Mouse (Mus musculus) bone marrow, adult 2 months (tissue): ENCODE data around the gene C130050O18Rik. TPM values are rescaled to one million over a fixed set of nuclear protein-coding genes. Genes with fewer than 3 reads are reported as not detected.

Experiments
- H3K27ac ChIP-seq: fragments of 200-500 bp; 2 replicates; pipeline ENCODE4 v1.5.1; 2012; ENCODE audit warnings: low read depth, mild to moderate bottlenecking, control low read depth, inconsistent platforms, low read length; ENCODE audit not compliant: control insufficient read depth, poor library complexity, insufficient read depth
- H3K4me1 ChIP-seq: fragments of 200-500 bp; 2 replicates; pipeline ENCODE4 v1.6.1; 2011; ENCODE audit warnings: low read length; ENCODE audit not compliant: control insufficient read depth, insufficient read depth
- H3K4me3 ChIP-seq: fragments of 200-500 bp; replicated peaks from 2 replicates; pipeline ENCODE3; 2011; ENCODE audit warnings: mild to moderate bottlenecking, low read depth, low read length, control low read depth; ENCODE audit not compliant: control insufficient read depth
- CTCF ChIP-seq: fragments of 200-500 bp; IDR thresholded peaks from 2 replicates; pipeline ENCODE4 v1.5.1; 2011; ENCODE audit warnings: low read length, control low read depth; ENCODE audit not compliant: control insufficient read depth, insufficient read depth
- POLR2A ChIP-seq: fragments of 200-500 bp; IDR thresholded peaks from 2 replicates; pipeline ENCODE4 v1.6.1; 2011; ENCODE audit warnings: low read depth, mild to moderate bottlenecking, control low read depth, low read length, borderline replicate concordance; ENCODE audit not compliant: control insufficient read depth
- WGBS: fragments of 180-500 bp; shearing (Covaris S2); methylation state at CpG from one replicate; pipeline ENCODE4 v1.1.7; 2018; 5-methylcytosine and 5-hydroxymethylcytosine counted together
- polyA plus RNA-seq: library from polyadenylated mRNA; stranded (reverse); fragments of >200 nt; gene quantifications from 2 replicates; pipeline ENCODE4 v1.2.4, GENCODE M21; 2011; ENCODE audit warnings: low replicate concordance; ENCODE audit not compliant: missing spikeins, insufficient read depth, insufficient read length

C130050O18Rik gene
- polyA plus RNA-seq, 1 experiment = 4.0 TPM

DNA sequence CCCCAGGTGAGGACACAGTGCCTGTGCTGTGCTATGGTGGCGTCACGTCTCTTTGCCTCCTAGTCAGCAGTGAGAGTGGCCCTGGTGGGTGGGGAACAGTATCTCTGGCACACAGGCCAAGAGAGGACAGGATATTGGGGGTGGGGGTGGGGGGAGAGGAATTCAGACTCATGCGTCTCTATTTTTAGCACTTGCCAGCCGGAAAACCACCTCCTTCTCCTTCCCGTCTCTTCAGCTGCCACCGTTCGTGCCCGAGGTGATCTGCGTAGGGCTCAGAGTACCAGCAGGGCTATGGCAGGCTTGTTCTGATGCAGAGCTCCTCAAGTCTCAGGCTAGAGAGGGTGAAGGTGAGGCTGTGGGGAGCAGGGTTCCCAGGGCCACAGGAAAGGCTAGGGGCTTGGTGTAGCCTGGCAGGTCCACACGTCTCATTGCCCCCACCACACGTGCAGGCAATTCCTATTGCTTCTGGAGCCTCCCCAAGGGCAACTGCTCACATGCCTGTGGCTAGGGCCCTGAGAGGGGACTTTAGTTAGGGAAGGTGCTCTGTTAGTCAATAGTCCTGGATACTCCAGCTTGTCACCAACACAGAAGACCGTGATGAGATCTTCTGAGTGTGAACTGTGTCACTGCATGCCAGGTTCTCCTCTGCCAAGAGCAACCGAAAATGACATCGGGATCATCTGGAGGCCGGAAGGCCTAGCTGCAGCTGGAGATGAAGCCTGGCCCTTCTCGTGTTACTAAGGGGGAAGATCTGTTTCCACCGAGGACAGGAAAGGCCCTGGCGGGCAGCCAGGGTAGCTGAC, 27.4 kb upstream of the C130050O18Rik start, which contains the start of gene Gpr146:
Gene Gpr146, plus strand, starts transcription at position 230 of the 803 bp plus-strand sequence.
- Histone ChIP-seq H3K27ac (peak within 1 kb of the TSS; percentile 77), H3K4me1 (peaks cover 18% of the 10 kb centered on the region), H3K4me3 (peak within 1 kb of the TSS; percentile 4)
- TF ChIP-seq CTCF (no peak), POLR2A (0 out of 2 replicates have a peak, but pooled peaks have one; percentile 39)
- WGBS = 9% methylated on average over 18 of the region's 18 CpGs

DNA sequence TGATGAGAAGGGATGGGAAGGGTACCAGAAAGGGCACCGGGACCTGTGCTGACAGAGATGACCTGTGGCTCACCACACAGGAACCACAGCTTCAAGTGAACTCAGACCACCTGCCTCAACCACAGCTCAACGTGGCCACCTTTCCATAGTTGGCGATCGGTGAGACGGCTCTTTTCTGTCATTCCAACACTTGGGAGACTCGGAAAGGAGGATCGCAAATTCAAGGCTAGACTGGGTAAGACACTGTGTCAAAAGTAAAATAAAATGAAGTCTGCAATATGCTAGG, 26.9 kb upstream of the C130050O18Rik start:
- WGBS = 27% methylated on average over 7 of the region's 7 CpGs
- H3K27ac ChIP-seq = peak overlapping the region; percentile 77
- no peak overlapping the region for H3K4me3 ChIP-seq
- no peak for TF ChIP-seq CTCF
- TF ChIP-seq POLR2A = no peak
- peaks cover 20% of the 10 kb centered on the region for H3K4me1 ChIP-seq

GRCm38 (mm10) chr5:139378986-139379629, 26.0 kb upstream of the C130050O18Rik start:
- WGBS = 13% methylated on average over 21 of the region's 21 CpGs
- Histone ChIP-seq H3K27ac (peak overlapping the region; percentile 68), H3K4me1 (peaks cover 17% of the 10 kb centered on the region), H3K4me3 (peak overlapping the region; percentile 0)
- TF ChIP-seq CTCF (no peak), POLR2A (peak; percentile 34; the same call in 1 of the 2 replicates)

DNA sequence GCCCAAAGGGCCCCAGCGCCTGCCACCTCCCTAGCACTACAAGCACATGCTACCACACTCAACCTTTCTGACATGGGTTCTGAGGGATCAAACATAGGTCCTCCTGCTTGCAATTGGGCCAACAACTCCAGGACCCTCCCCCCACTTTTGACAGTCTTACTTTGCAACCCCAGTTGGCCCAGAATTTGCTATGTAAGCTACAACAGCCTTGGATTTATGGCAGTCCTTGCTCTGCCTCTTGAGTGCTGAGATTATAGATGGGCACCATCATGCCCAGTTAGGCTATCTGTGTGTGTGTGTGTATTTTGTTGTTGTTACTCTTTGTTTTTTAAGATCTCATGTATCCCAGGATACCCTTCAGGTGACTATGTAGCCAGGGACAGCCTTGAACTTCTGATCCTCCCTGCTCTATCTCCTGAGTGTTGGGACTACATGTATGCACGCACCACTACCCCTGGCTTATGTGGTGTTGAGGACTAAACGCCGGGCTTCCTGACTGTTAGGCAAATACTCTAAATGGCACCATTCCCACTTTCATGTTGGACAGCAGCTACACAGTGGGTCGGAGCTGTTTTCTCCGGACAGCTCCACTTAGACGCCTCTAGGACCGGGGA, 25.2 kb upstream of the C130050O18Rik start:
- TF ChIP-seq POLR2A = no peak
- TF ChIP-seq CTCF = no peak
- peak overlapping the region; percentile 86 for H3K4me3 ChIP-seq
- 9% methylated on average over 8 of the region's 8 CpGs for WGBS
- peak overlapping the region; percentile 79 for H3K27ac ChIP-seq
- peaks cover 17% of the 10 kb centered on the region for H3K4me1 ChIP-seq

GRCm38 (mm10) chr5:139380385-139381248, 24.5 kb upstream of the C130050O18Rik start:
- no peak for TF ChIP-seq CTCF
- peak; percentile 55; the same call in 1 of the 2 replicates for TF ChIP-seq POLR2A
- Histone ChIP-seq H3K4me1 (peaks cover 17% of the 10 kb centered on the region), H3K4me3 (peak overlapping the region; percentile 86), H3K27ac (peak overlapping the region; percentile 97)
- under 1% methylated on average over 73 of the region's 73 CpGs for WGBS

DNA sequence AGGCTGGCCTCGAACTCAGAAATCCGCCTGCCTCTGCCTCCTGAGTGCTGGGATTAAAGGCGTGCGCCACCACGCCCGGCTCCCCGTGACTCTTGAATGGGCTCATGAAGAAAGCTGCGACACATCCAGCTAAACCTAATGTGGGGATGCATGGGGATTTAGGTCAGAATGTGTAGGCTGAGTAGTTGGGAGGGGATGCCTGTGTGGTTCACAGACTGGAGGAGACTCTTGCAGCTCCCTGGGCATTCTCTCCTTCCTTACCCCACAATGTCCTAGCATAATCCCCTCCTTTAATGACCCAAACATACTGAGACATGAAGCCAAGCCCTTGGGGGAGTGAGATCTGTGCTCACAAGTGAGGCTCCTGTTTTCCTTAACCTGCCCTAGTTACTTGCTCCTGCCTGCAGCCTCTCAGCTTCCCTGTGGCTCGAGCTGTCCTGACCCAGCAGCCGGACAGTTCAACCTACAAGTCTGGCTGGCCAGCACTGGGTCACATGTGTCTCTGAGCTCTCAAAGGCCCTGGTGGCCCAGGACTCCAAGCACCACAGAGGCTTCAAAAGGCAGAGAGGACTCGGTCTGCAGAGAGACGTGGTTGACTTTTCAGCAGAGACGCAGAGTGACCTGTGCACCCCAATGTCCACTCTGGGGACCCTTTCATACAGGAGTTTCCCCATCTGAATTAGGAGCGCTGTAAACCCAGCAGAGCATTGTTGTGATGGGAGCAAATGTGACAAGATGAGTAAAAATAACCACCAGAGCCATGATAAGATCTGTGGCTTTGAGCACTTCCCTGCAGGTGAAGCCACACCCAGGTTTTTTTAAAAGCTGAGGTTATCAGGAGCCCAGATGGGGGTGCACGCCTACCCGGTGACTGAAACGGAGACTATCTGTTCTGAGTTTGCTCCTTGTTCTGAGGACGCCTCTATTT, 23.2 kb upstream of the C130050O18Rik start:
- Histone ChIP-seq H3K4me3 (peak overlapping the region; percentile 56), H3K4me1 (peaks cover 19% of the 10 kb centered on the region), H3K27ac (peak overlapping the region; percentile 95)
- WGBS = 26% methylated on average over 18 of the region's 18 CpGs
- TF ChIP-seq POLR2A (no peak; the same call in 1 of the 2 replicates), CTCF (no peak)

DNA sequence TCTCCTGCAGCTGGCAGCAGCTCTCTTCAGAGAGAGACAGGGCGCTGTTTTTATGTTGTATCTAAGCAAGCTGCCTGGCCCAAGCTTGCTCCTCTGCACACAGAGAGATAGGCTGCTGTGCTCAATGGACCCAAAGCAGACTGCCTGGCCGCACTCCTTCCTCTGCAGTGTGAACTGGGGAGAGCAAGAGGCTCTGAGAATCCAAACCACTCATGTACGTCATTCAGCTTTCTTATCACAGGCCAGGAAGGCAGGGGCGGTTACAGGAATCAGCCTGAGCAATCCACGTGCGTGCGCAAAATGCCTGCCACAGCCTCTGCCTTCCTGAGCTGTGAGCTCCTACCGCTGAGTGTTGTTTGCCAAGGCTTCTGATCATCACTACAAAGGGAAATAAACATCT, 22.3 kb upstream of the C130050O18Rik start:
- Histone ChIP-seq H3K4me1 (peaks cover 19% of the 10 kb centered on the region), H3K27ac (peak overlapping the region; percentile 95), H3K4me3 (peak overlapping the region; percentile 23)
- 11% methylated on average over 8 of the region's 8 CpGs for WGBS
- TF ChIP-seq POLR2A (peak; percentile 58; the same call in 1 of the 2 replicates), CTCF (no peak)
